Mouse (Mus musculus): ENCODE measurements at regions not wholly inside any gene's neighbourhood (a gene's known extent, or its start where the extent isn't known, plus 50 kb on each side); places are given as distances from the start of the nearest gene placed in this dataset.

GRCm38 (mm10) chr8:44825183-44825757 lies 110.0 kb upstream of the Fat1 start:
- no peak for ATAC-seq (replicated peaks; ENCODE audit: low FRiP score, poor library complexity, severe bottlenecking)

DNA sequence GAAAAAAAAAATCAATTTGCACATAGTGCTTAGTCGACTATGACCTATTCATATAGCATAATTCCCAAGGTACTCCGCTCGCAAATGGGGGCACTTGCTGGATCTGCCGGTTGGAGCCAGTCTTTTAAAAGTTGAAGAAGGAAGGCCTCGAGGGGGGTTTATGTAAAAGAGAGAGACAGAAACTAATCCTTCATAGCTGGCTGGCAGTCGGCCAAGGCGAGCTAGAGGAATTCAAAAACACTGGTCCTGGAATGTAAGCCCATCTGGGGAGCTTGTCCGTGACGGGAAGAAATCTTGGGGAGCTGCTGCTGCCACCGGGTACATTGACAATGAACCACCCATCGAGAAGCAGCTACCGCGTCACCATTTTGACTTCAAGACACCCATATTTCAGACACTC lies 108.3 kb upstream of the Fat1 start:
- no peak for ATAC-seq (replicated peaks; ENCODE audit: low FRiP score, poor library complexity, severe bottlenecking)

GRCm38 (mm10) chr8:44828026-44828425 lies 107.2 kb upstream of the Fat1 start:
- no peak for ATAC-seq (replicated peaks; ENCODE audit: low FRiP score, poor library complexity, severe bottlenecking)

- ATAC-seq (replicated peaks; ENCODE audit: low FRiP score, poor library complexity, severe bottlenecking): no peak
Measured at GRCm38 (mm10) chr8:44838431-44838830, 96.8 kb upstream of the Fat1 start.

- no peak for ATAC-seq (replicated peaks; ENCODE audit: low FRiP score, poor library complexity, severe bottlenecking)
Measured at GRCm38 (mm10) chr8:44839504-44840209, 95.6 kb upstream of the Fat1 start.

DNA sequence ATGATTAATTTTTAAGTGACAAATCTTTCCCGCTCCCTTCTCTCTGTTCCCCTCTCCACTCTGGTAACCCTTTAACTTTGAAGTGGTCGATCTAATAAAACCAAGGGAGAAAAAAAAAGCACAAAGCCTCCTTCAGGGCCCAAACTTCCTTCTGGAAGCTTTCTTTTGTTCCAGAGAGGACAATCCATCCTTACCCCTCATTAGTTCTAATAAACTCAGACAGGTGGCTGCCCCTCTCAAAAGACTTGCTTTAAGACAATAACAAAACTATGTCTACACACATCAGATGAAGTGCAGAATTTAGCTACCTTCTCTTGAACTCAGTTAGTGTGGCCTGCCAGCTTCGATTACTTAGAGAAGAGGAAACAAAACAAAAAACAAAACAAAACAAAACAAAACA lies 94.6 kb upstream of the Fat1 start:
- ATAC-seq (replicated peaks; ENCODE audit: low FRiP score, poor library complexity, severe bottlenecking): no peak

DNA sequence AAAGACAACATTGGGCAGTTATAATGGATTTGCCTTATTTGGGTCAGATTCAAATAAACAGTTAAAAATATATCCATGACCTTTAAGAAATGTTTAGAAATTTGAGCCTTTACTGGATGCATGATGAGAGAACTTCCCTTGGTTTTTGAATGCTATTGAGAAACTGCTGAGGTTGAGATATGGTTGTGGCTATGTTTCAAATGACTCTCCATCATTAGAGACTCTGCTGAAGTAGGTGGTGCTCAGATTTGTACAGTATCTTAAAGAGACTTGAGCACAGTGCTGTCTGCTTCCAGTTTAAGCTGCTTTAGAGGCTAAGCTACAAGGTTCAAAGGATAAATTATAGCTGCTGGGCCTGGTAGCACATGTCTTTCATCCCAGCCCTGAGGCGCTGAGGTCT lies 90.9 kb upstream of the Fat1 start:
- ATAC-seq (replicated peaks; ENCODE audit: low FRiP score, poor library complexity, severe bottlenecking): no peak

- ATAC-seq (replicated peaks; ENCODE audit: low FRiP score, poor library complexity, severe bottlenecking): no peak
Measured at GRCm38 (mm10) chr8:44852223-44852622, 83.0 kb upstream of the Fat1 start.

GRCm38 (mm10) chr8:44855115-44855514 lies 80.1 kb upstream of the Fat1 start:
- no peak for ATAC-seq (replicated peaks; ENCODE audit: low FRiP score, poor library complexity, severe bottlenecking)

DNA sequence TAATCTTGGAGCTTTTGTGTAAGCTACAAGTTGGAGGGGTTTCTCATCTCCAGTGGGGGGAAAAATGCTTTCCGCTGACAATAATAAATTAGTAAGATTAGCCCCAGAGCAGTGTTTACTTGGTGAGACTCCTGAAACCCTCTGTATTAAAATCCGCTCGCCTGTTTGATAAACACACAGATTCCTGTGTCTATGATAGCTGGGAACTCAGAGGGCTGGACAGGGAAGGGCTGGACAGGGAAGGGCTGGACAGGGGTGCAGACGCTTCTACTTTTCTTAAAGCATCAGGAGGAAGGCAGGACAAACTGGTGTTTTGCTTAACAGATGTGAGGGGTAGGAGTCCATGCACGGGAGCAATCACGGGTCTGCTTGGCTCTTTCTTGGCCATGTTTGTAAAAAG lies 68.0 kb upstream of the Fat1 start:
- no peak for ATAC-seq (replicated peaks; ENCODE audit: low FRiP score, poor library complexity, severe bottlenecking)

DNA sequence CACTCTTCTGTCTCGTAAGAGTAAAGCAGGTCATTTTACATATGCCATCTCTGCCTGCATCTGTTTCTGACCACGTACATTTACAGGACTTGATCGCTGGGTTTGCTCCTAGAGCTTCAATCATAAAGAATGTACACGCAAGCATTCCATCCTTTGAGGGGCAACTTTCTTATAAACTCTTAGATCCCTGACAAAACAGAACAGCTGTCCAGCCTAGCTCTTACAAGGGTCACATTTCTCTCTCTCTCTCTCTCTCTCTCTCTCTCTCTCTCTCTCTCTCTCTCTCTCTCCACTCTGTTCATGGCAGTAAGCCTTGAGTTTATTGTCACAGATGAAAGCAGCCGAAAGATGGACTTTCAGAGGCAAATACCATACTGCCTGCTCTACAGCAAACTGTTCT lies 67.6 kb upstream of the Fat1 start:
- no peak for ATAC-seq (replicated peaks; ENCODE audit: low FRiP score, poor library complexity, severe bottlenecking)

DNA sequence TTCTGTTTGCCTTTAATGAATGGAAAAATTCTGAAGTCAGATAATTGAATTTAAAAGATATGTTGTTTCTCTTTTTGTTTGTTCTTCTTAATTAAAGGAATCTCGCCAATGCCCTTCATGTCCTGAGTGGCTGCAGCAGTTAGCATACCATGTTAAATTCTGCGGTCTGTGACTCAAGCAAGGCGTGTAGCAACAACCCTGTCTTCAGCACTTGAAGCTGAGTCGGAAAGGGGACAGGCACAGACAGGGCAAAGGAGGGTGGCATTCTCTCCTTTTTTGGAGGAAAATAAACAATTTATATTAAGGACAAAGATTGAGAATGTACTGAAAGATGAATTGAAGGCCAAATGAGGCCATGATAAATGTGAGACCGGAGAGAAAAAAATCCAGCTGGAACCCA lies 58.2 kb upstream of the Fat1 start:
- no peak for ATAC-seq (replicated peaks; ENCODE audit: low FRiP score, poor library complexity, severe bottlenecking)

DNA sequence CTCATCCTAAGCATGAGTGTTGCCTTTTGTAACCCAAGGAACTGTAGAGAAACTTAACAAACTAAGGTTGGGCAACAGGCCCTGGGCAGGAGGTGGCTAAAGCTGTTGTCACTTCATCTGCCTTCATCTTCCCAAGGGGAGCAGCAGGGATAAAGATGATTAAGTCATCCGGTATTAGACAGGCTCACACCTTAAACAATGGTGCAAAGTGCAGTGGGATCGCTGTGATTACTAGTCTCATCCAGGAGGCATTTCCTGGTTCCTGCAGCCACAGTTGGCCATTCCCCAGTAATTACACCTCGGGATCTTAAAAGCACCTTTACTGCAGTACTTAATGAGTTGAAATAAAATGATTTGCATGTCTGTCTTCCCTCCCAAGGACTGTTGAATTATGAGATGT lies 57.0 kb upstream of the Fat1 start:
- no peak for ATAC-seq (replicated peaks; ENCODE audit: low FRiP score, poor library complexity, severe bottlenecking)

DNA sequence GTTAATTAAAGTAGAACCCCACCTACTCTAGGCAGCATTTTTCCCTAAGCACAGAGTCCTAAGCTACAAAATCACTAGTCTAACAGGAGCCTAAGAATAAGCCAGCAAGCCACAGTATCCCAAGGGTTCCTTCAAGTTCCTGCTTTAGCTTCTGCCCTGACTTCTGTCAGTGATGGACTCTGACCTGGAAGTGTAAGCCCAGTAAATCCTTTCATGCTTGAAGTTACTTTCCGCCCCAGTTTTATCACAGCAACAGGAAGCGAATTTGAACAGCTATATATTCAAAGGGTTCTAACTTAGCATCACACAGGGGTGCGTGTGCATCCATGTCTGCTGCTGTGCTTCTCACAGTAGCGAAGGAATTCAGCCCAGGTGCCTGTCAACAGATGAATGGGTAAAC lies 56.1 kb upstream of the Fat1 start:
- no peak for ATAC-seq (replicated peaks; ENCODE audit: low FRiP score, poor library complexity, severe bottlenecking)

GRCm38 (mm10) chr8:44884399-44885006 lies 50.7 kb upstream of the Fat1 start:
- no peak for ATAC-seq (replicated peaks; ENCODE audit: low FRiP score, poor library complexity, severe bottlenecking)
